Mouse (Mus musculus): ENCODE data around the gene Scgb1b10. TPM values are rescaled to one million over a fixed set of nuclear protein-coding genes. Genes with fewer than 3 reads are reported as not detected.

Scgb1b10 gene
- polyA plus RNA-seq (2012) = not detected in 2 replicates

GRCm38 (mm10) chr7:32100553-32100952 lies at the start of gene Scgb1b10:
Gene Scgb1b10 (plus strand): TSS chr7:32100853.

Other genes with a start within 250 kb of the Scgb1b10 start
- gene Scgb2b11, start 110.3 kb downstream of the Scgb1b10 start, polyA plus RNA-seq (2012) = not detected in 2 replicates
- gene Scgb1b11, start 122.0 kb downstream of the Scgb1b10 start, polyA plus RNA-seq (2012) = not detected in 2 replicates
- not detected in 2 replicates for gene Scgb2b12, start 226.4 kb downstream of the Scgb1b10 start, polyA plus RNA-seq (2012)
- not detected in 2 replicates for gene Scgb1b12, start 233.3 kb downstream of the Scgb1b10 start, polyA plus RNA-seq (2012)